Mouse (Mus musculus) liver, embryonic 14.5 days (tissue): ENCODE data around the gene Cpsf6.

Experiments
- CTCF ChIP-seq: IDR thresholded peaks from 2 replicates; pipeline ENCODE4 v1.5.1; 2016; ENCODE audit warnings: antibody characterized with exemption, low read depth, control low read depth
- EP300 ChIP-seq: IDR thresholded peaks from 2 replicates; pipeline ENCODE4 v1.6.1; 2016; ENCODE audit warnings: antibody characterized with exemption, low read depth

GRCm38 (mm10) chr10:117339241-117339640 lies 40.6 kb downstream of the Cpsf6 start:
- no peak for TF ChIP-seq EP300
- TF ChIP-seq CTCF = no peak
